Mouse (Mus musculus) gastrocnemius, postnatal 14 days (tissue): ENCODE data around the gene Inca1. TPM values are rescaled to one million over a fixed set of nuclear protein-coding genes. Genes with fewer than 3 reads are reported as not detected.

Experiments
- DNase-seq: peaks from one replicate; pipeline ENCODE4 v3.0.0; 2021; ENCODE audit warnings: mixed read lengths
- intact Hi-C: fragments of 180-260 bp; cut with DNase I; formaldehyde crosslinking; loops from one replicate; pipeline ENCODE4 v1.15.1; 2025; ENCODE audit warnings: low total_unique reads
- microRNA-seq, 2 experiments: library from miRNA; unstranded; fragments of <30 nt; microRNA quantifications; one replicate each; pipeline ENCODE4 v1.2.0; 2021
- total RNA-seq, 2 experiments: library from RNA; stranded (reverse); gene quantifications; 2 replicates each; pipeline ENCODE4 v1.2.3; 2021

Gene Inca1
- total RNA-seq, 2 experiments from 2014 or later, result 2.5 to 3.3 TPM

DNA sequence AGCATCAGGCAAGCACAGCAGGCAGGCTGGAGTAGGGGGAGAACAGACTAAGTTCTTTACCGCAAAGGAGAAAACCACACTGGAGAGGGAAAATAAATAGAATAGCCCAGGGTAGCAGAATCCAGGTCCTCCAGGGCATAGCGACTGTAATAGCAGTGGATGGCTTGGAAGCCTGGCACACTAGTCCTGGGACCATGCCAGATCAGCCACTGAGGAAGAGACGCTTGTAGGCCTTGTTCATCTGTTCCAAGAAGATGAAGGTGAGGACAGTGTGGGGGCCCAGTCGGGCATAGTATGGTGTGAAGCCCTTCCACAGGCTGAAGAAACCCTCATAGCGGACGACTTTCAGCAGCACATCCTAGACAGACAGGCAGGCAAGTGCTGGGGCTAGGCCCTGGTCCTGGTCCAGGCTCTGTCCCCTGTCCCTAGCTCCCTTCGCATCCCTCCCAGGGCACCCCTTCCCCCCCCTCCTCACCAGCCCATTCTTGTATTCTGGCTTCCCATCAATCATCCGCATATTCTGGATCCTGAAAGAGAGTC, 55.3 kb downstream of the Inca1 start:
- DNase-seq, result no peak
- intact Hi-C loops, result no loop called here

DNA sequence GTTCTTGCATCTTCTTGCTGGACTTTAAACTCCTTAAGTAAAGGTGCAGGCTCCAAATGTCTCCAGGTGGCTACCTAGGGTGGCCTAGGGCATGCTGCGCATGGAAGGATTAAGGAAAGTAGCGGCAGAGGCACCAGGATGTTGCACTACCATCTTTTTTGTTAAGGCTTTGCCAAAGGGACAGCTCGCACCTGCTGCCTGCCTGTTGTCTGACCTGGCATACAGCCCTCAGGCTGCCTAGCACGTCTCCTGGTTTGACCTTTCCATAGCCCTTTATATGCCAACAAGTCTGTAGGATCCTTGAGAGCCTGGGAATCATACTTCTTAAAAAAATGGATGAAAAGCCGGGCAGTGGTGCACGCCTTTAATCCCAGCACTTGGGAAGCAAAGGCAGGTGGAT, 56.9 kb downstream of the Inca1 start:
- intact Hi-C loops, result no loop called here
- no peak for DNase-seq

DNA sequence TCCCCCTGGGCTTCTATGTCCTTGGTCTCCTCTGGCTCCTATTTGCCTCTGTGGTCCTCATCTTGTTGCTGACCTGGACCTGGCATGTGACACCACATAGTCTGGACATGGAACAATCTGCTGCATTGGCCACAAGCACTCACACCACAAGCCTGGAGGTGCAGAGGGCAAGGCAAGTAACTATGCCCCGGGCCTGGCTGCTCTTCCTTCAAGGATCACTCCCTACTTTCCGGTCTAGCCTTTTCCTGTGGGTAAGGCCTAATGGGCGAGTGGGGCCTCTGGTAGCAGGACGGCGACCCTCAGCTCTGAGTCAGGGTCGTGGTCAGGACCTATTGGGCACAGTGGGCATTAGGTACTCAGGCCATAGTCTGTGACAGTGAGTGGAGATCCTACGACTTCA, 58.7 kb downstream of the Inca1 start:
- DNase-seq, result no peak
- intact Hi-C loops, result no loop called here

DNA sequence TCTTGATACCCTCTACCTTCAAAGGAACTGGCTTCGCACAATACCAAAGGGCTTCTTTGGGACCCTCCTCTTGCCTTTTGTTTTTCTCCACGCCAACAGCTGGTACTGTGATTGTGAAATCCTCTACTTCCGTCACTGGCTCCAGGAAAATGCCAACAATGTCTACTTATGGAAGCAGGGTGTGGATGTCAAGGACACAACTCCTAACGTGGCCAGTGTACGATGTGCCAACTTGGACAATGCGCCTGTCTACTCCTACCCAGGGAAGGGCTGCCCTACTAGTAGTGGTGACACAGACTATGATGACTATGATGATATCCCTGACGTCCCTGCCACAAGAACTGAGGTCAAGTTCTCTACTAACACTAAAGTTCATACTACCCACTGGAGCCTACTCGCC, 60.0 kb downstream of the Inca1 start:
- no peak for DNase-seq
- intact Hi-C loops, result no loop called here

DNA sequence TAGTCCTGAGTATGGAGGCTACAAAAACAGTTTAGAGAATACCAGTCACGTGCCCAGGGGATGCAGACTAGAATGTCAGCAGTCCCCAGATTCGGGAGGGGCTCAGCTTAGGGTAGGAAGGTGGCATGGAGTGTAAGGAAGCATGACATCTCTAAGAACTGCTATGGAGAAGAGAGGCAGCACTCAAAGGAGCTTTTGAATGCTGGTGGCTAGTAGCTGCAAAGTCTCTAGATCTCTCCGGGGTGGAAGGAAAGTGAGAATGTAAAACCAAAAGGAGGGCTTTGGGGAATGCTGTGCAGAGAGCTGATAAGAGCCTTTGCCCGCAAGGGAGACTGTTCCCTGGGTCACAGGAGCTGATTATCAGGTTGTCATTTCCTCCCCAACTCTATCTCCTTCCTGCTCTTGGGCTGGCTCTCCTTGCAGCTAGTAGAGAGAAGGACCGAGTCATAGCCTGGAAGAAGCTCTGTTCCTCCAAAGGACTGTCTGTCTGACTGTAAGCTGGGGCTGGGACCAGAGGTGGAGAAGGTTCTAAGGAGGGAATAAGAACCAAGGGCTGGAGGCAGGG, 61.2 kb downstream of the Inca1 start, which contains the start of gene Gp1ba:
Gp1ba (plus strand) TSS at position 409 of the 565 bp plus-strand sequence.
- intact Hi-C loops, result no loop called here

More for the DNA sequence above, 61.2 kb downstream of the Inca1 start, which contains the start of gene Gp1ba:
- no peak for DNase-seq

Small RNA genes lying within 50 kb of the gene (microRNA-seq; reads per million reads assigned to microRNA genes)
- gene Mir6925, result 0 to 0.96 reads per million in 2 experiments

Other genes starting within 250 kb of the Inca1 start
- 1 to 10 TPM; 6.2 to 6.5 TPM for gene Med11, start 248.2 kb downstream of the Inca1 start, total RNA-seq
- gene Zmynd15, start 240.7 kb downstream of the Inca1 start, total RNA-seq, result under 1 TPM; 0.31 to 0.84 TPM
- gene Cxcl16, start 240.2 kb downstream of the Inca1 start, total RNA-seq, result 1 to 10 TPM; 2.6 to 3.1 TPM
- not detected for gene Tm4sf5, start 194.9 kb downstream of the Inca1 start, total RNA-seq
- not detected for gene Vmo1, start 185.5 kb downstream of the Inca1 start, total RNA-seq
- gene Gltpd2, start 181.0 kb downstream of the Inca1 start, total RNA-seq, result not detected
- gene Psmb6, start 174.8 kb downstream of the Inca1 start, total RNA-seq, result 100 to 1,000 TPM; 292 to 301 TPM
- not detected for gene Gm40193, start 167.2 kb downstream of the Inca1 start, total RNA-seq
- gene Pld2, start 160.1 kb downstream of the Inca1 start, total RNA-seq, result 10 to 100 TPM; 15.9 to 17.1 TPM
- gene Mink1, start 137.3 kb downstream of the Inca1 start, total RNA-seq, result 10 to 100 TPM; 26.1 to 27.7 TPM
- not detected for gene 4930544D05Rik, start 84.3 kb downstream of the Inca1 start, total RNA-seq
- 10 to 100 TPM; 38.7 to 39.4 TPM for gene Chrne, start 80.9 kb downstream of the Inca1 start, total RNA-seq
- under 1 TPM in 1 of 2 experiments, not detected in 1; 0.08 TPM for gene Gp1ba, start 61.0 kb downstream of the Inca1 start, total RNA-seq
- gene Rnf167, start 52.9 kb downstream of the Inca1 start, total RNA-seq, result 10 to 100 TPM; 34.9 to 35.7 TPM
- 100 to 1,000 TPM; 278 to 315 TPM for gene Slc25a11, start 52.7 kb downstream of the Inca1 start, total RNA-seq
- 100 to 1,000 TPM; 340 to 388 TPM for gene Pfn1, start 45.5 kb downstream of the Inca1 start, total RNA-seq
- 1,000 to 10,000 TPM; 6,763 to 7,262 TPM for gene Eno3, start 43.0 kb downstream of the Inca1 start, total RNA-seq
- gene Spag7, start 30.7 kb downstream of the Inca1 start, total RNA-seq, result 100 to 1,000 TPM; 117 to 122 TPM
- gene Camta2, start 12.1 kb downstream of the Inca1 start, total RNA-seq, result 10 to 100 TPM; 21.2 to 25.5 TPM
- gene Kif1c, start 393 bp upstream of the Inca1 start, total RNA-seq, result 100 to 1,000 TPM; 216 to 226 TPM
- 10 to 100 TPM in 1 of 2 experiments, 1 to 10 TPM in 1; 7.4 to 10.8 TPM for gene Zfp3, start 64.1 kb upstream of the Inca1 start, total RNA-seq
- under 1 TPM in 1 of 2 experiments, not detected in 1; 0.22 TPM for gene Scimp, start 112.4 kb upstream of the Inca1 start, total RNA-seq
- 10 to 100 TPM; 22.7 to 24.3 TPM for gene Rabep1, start 144.6 kb upstream of the Inca1 start, total RNA-seq